Mouse (Mus musculus) embryonic facial prominence, embryonic 13.5 days (tissue): Measurements from ENCODE around the gene Plpp2. TPM values are rescaled to one million over a fixed set of nuclear protein-coding genes. Genes with fewer than 3 reads are reported as not detected.

ENCODE experiments used
- ATAC-seq: fragments of 200-750 bp; cut with Nextera tagmentation; 2 replicates; pipeline ENCODE4 v1.8.0; 2017; ENCODE audit warnings: low read depth; ENCODE audit not compliant: insufficient number of reproducible peaks, insufficient read depth, low FRiP score, low TSS enrichment
- H3K27ac ChIP-seq: fragments of 300-500 bp; sonication (generic); 2 replicates; pipeline ENCODE4 v1.5.1; 2015; ENCODE audit warnings: moderate library complexity, mild to moderate bottlenecking, inconsistent platforms
- H3K27me3 ChIP-seq: fragments of 300-500 bp; sonication (generic); 2 replicates; pipeline ENCODE4 v1.6.1; 2015; ENCODE audit warnings: mild to moderate bottlenecking, inconsistent platforms
- H3K36me3 ChIP-seq: fragments of 300-500 bp; sonication (generic); 2 replicates; pipeline ENCODE4 v1.6.1; 2015; ENCODE audit warnings: mild to moderate bottlenecking, inconsistent platforms
- H3K4me1 ChIP-seq: fragments of 300-500 bp; sonication (generic); 2 replicates; pipeline ENCODE4 v1.6.1; 2015; ENCODE audit warnings: inconsistent platforms
- H3K4me2 ChIP-seq: fragments of 300-500 bp; sonication (generic); 2 replicates; pipeline ENCODE4 v1.6.1; 2015; ENCODE audit warnings: moderate library complexity, mild to moderate bottlenecking, inconsistent platforms
- H3K4me3 ChIP-seq: fragments of 300-500 bp; sonication (generic); 2 replicates; pipeline ENCODE4 v1.5.1; 2015; ENCODE audit warnings: mild to moderate bottlenecking, inconsistent platforms
- H3K9ac ChIP-seq: fragments of 300-500 bp; sonication (generic); 2 replicates; pipeline ENCODE4 v1.6.1; 2015; ENCODE audit warnings: mild to moderate bottlenecking, inconsistent platforms
- H3K9me3 ChIP-seq: fragments of 300-500 bp; sonication (generic); 2 replicates; pipeline ENCODE4 v1.6.1; 2016; ENCODE audit warnings: inconsistent platforms
- WGBS: fragments of 180-500 bp; shearing (Covaris S2); methylation state at CpG from one replicate; pipeline ENCODE4 v1.1.7; 2015; ENCODE audit warnings: mixed read lengths; 5-methylcytosine and 5-hydroxymethylcytosine counted together
- polyA plus RNA-seq: library from polyadenylated mRNA; unstranded; fragments of >200 nt; fragmentation: Nextera tagmentation; extraction: Ambion mirVana; gene quantifications from 2 replicates; pipeline ENCODE4 v1.2.1, GENCODE M21; 2015

Plpp2 gene
- polyA plus RNA-seq, 1 experiment from 2014 or later: 19.8 TPM

DNA sequence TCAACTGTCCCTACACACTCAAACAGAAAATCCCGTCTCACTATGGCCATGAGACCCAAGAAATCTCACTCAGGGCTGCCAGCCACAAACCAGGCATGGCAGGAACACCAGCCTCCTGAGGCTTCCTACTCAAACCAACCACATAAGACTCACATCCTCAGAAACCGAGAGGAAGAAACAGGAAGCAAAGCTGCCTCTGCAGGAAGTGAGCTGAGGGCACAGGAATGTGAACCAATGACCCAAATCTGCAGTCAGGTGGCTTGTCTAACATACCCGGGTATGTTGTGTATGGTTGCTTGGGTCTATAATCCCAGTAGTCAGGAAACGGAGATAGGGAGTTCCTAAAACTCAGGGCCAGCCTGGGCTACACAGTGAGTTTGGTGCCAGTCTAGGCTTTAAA, 5.3 kb upstream of the Plpp2 start:
- ATAC-seq: no peak
- WGBS: 64% methylated on average over 4 of the region's 4 CpGs
- Histone ChIP-seq H3K36me3 (peaks cover 61% of the 10 kb centered on the region), H3K4me2 (no peak overlapping the region), H3K4me3 (no peak overlapping the region), H3K27ac (no peak overlapping the region), H3K9me3 (no peaks in the 10 kb centered on the region), H3K27me3 (0 out of 2 replicates have a peak, but pooled peaks cover 7% of the 10 kb centered on the region), H3K9ac (no peak overlapping the region), H3K4me1 (peaks cover 2% of the 10 kb centered on the region; the same call in 1 of the 2 replicates)

DNA sequence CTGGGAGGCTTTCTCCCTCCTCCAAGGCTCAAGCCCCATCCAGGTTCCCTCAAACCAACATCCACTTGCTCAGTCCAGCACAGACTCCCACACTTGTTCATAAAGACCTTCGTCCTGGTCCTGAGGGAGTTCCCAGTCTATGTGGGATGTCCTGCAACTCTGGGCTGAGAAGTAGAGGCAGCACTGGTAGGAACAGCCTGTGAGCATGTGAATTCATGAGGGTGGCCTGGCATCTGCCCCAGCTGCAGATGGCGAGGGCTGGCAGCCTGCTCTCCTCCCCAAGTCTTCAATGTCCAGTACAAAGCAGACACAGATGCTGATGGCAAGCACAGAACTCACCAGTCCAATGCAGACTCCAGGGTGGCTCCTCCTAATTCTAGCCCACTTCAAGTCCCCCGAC, 4.7 kb upstream of the Plpp2 start:
- Histone ChIP-seq H3K9me3 (no peaks in the 10 kb centered on the region), H3K4me3 (no peak overlapping the region), H3K27me3 (0 out of 2 replicates have a peak, but pooled peaks cover 7% of the 10 kb centered on the region), H3K4me1 (peaks cover 6% of the 10 kb centered on the region; the same call in 1 of the 2 replicates), H3K4me2 (no peak overlapping the region), H3K9ac (no peak overlapping the region), H3K36me3 (peaks cover 55% of the 10 kb centered on the region), H3K27ac (no peak overlapping the region)
- 88% methylated on average over 3 of the region's 3 CpGs for WGBS
- no peak for ATAC-seq

DNA sequence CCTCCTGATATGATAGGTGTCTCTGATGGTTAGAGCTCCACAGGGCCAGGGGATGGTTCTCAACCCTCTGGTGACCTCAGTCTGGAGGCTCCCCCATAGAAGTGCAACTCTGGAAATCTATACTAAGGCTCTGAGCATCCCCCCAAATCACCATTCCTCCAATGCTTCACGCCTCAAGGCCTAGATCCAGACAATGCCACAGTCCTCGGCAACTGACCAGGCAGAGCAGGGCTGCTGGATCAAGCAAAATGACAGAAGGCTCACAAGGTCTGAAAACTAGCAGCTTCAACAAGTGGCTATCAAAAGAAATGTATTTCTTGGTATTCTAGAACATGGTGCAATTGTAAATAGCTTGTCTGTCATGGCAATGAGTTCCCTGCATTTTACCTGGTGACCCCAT, 4.2 kb upstream of the Plpp2 start:
- 86% methylated on average over 2 of the region's 2 CpGs for whole genome bisulfite sequencing
- H3K9me3 ChIP-seq: no peaks in the 10 kb centered on the region
- H3K4me2 ChIP-seq: no peak overlapping the region
- peaks cover 11% of the 10 kb centered on the region for H3K4me1 ChIP-seq
- H3K36me3 ChIP-seq: peaks cover 50% of the 10 kb centered on the region
- no peak overlapping the region for H3K27ac ChIP-seq
- ATAC-seq: no peak
- H3K4me3 ChIP-seq: no peak overlapping the region
- H3K27me3 ChIP-seq: 0 out of 2 replicates have a peak, but pooled peaks cover 7% of the 10 kb centered on the region
- no peak overlapping the region for H3K9ac ChIP-seq

DNA sequence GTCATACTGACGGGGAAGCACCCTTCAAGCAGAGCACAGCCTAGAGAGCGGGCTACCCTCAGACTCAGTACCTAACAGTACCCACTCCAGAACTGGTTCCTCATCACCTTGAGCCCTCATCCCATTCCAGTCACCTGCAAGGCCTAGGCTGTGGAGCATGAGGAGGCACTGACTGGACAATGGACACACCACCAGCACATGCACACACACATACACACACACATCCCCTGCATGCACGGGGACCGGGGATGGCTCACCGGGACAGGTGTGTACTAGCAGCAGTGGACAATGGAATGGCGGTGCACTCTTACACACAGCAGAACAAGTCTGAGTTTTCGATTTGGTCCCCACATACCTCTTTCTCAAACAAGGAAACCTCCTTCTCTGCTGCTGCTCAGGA, 3.7 kb upstream of the Plpp2 start:
- 95% methylated on average over 7 of the region's 7 CpGs for WGBS
- peaks cover 45% of the 10 kb centered on the region for H3K36me3 ChIP-seq
- peaks cover 15% of the 10 kb centered on the region for H3K4me1 ChIP-seq
- no peak overlapping the region for H3K4me3 ChIP-seq
- ATAC-seq: no peak
- H3K27ac ChIP-seq: no peak overlapping the region
- H3K4me2 ChIP-seq: no peak overlapping the region
- H3K27me3 ChIP-seq: 0 out of 2 replicates have a peak, but pooled peaks cover 7% of the 10 kb centered on the region
- no peak overlapping the region for H3K9ac ChIP-seq
- no peaks in the 10 kb centered on the region for H3K9me3 ChIP-seq

DNA sequence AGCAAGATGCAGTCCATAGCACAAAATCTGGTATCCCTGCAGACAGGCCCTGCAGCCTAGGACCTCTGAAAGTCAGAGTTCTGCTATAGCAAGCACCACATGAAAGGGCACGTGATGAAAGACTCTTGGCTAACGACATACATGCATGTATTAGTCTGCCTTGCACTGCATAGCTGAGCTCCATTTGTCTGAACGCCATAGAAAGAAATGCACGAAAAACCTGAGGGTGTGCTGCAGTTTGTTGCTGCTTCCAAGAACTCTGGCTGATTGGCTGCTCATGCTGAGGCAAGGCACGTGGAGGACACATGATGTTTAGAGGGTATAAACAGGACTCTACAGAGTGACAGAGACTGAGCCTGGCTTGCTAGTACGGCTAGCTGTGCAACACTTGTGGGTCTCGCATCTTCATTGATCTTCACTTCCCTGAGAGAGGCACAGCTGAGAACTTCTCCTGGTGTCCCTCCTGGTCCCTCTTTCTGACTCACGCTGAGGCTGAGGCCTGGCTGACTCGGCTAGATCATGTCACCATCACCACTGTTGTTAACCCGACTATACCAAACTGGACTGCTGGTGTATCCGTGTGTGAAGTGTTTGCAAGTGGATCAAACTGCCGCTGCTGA, 3.0 kb upstream of the Plpp2 start:
- 73% methylated on average over 12 of the region's 12 CpGs for WGBS
- no peaks in the 10 kb centered on the region for H3K9me3 ChIP-seq

DNA sequence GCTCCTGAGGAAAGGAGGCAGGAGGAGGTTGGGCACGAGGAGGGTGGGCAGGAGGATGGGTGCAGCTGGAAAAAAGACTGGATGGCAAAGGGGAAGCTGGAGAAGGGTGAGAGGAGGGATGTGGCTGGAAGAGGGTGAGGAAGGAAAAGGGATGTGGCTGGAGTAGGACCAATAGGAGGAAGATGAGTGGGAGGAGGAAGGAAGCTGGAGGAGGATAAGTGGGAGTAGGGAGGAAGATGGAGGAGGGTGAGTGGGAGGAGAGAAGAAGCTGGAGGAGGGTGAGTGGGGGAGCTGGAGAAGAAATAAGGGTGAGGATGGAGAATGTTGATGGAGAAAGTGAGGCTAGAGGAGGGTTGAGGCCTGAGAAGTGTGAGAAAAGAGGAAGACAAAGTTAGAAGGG, 1.8 kb upstream of the Plpp2 start:
- Histone ChIP-seq H3K4me3 (no peak overlapping the region), H3K27me3 (0 out of 2 replicates have a peak, but pooled peaks cover 7% of the 10 kb centered on the region), H3K4me1 (peaks cover 15% of the 10 kb centered on the region), H3K9ac (no peak overlapping the region), H3K9me3 (no peaks in the 10 kb centered on the region), H3K27ac (no peak overlapping the region), H3K36me3 (peaks cover 29% of the 10 kb centered on the region), H3K4me2 (no peak overlapping the region)
- ATAC-seq: no peak
- 60% methylated on average over 1 of the region's 1 CpGs for WGBS

More for the DNA sequence above, 3.0 kb upstream of the Plpp2 start:
- Histone ChIP-seq H3K4me2 (no peak overlapping the region), H3K4me3 (no peak overlapping the region), H3K9ac (no peak overlapping the region), H3K4me1 (peaks cover 15% of the 10 kb centered on the region), H3K27ac (no peak overlapping the region), H3K36me3 (peaks cover 38% of the 10 kb centered on the region), H3K27me3 (0 out of 2 replicates have a peak, but pooled peaks cover 7% of the 10 kb centered on the region)
- ATAC-seq: no peak

DNA sequence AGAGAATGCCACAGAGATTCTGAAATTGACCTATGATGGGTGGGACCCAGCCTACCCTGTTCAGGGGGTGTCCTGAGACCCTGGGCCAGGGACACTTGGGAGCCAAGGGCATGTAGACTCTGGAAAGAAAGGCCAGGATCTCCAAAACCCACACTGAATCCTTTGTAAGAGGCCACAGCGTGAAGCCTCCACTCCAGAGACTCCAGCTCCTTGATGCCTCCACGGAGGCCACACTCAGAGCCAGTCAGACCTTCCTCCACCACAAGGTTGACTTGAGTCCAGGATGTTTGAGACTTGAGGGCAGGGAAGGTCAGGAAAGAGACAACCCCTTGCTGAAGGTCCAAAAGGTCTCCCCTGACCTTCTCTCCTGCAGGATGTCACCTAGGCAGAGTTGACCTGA, 830 bp upstream of the Plpp2 start:
- Histone ChIP-seq H3K27me3 (0 out of 2 replicates have a peak, but pooled peaks cover 7% of the 10 kb centered on the region), H3K36me3 (peaks cover 28% of the 10 kb centered on the region), H3K9me3 (no peaks in the 10 kb centered on the region), H3K4me1 (peaks cover 15% of the 10 kb centered on the region), H3K4me2 (0 out of 2 replicates have a peak overlapping the region, but pooled peaks have one; percentile 95), H3K9ac (no peak overlapping the region), H3K4me3 (no peak overlapping the region), H3K27ac (no peak overlapping the region)
- WGBS: 89% methylated on average over 2 of the region's 2 CpGs
- no peak for ATAC-seq

DNA sequence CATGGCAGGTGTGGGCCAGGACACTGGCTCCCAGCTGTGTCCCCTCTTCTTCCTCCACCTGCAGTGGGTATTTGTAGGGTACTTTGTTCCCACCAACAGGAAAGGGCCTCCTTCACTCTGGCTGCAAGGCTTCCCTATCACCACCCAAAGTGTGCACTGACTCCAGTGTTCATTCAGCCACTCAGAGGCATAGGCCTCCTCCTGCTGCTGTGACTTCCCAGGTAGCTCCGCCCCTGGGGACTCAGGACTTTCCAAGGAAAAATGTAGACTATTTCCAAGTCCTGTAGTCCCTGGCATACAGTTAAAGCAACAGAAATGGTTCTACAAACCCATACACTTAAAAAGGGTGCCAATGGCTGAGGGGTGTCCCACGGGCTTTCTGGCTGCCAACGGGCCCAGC, 918 bp downstream of the Plpp2 start:
- no peak for ATAC-seq
- WGBS: 24% methylated on average over 3 of the region's 3 CpGs
- peaks cover 13% of the 10 kb centered on the region; the same call in 1 of the 2 replicates for H3K36me3 ChIP-seq
- peaks cover 15% of the 10 kb centered on the region for H3K4me1 ChIP-seq
- H3K9me3 ChIP-seq: no peaks in the 10 kb centered on the region
- peak overlapping the region; percentile 79 for H3K9ac ChIP-seq
- 0 out of 2 replicates have a peak, but pooled peaks cover 7% of the 10 kb centered on the region for H3K27me3 ChIP-seq
- H3K4me2 ChIP-seq: peak overlapping the region; percentile 95
- H3K27ac ChIP-seq: no peak overlapping the region
- peak overlapping the region; percentile 68 for H3K4me3 ChIP-seq

DNA sequence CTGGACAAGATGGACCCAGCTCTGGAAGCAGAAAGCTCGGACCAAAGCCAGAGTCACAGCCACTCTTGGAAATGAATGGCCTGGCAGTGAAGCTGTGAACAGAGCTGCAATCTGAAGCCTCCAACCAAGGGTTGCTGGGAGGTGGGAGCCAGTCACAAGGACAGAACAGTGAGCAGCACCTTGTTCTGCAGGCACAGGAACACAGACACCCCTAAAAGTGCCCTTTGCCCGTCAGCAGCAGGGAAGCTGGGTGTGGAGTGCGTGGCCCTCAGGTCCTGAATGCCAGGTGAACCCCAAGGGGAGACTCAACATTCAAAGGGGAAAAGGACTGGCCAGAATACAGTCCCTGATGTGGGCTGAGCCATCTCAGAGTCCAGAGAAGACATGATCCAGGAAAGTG, 2.0 kb downstream of the Plpp2 start:
- Histone ChIP-seq H3K4me1 (peaks cover 15% of the 10 kb centered on the region), H3K9me3 (no peaks in the 10 kb centered on the region), H3K36me3 (peaks cover 21% of the 10 kb centered on the region; the same call in 1 of the 2 replicates), H3K4me3 (no peak overlapping the region), H3K4me2 (no peak overlapping the region), H3K9ac (no peak overlapping the region), H3K27ac (no peak overlapping the region), H3K27me3 (0 out of 2 replicates have a peak, but pooled peaks cover 7% of the 10 kb centered on the region)
- no peak for ATAC-seq
- WGBS: 80% methylated on average over 3 of the region's 3 CpGs

DNA sequence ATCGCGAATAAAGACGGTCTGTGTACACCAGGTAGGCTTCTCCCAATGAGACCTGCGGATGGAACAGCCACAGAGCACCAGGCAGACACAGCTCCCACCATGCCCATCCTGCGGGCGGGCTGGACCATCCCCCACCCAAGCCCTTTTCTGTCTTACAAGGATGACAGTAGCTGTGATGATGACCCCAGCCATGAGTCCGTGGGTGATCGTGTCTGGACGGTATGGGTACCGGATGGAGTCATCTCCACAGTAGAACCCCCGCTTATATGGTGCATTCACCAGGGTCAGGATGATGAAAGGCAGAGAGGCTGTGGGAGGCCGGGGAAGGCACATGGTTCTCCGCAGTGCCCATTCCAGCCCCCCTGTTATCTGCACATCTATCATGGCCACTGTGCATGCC, 2.9 kb downstream of the Plpp2 start:
- 93% methylated on average over 13 of the region's 13 CpGs for WGBS
- no peak for ATAC-seq
- H3K36me3 ChIP-seq: peaks cover 22% of the 10 kb centered on the region; the same call in 1 of the 2 replicates

DNA sequence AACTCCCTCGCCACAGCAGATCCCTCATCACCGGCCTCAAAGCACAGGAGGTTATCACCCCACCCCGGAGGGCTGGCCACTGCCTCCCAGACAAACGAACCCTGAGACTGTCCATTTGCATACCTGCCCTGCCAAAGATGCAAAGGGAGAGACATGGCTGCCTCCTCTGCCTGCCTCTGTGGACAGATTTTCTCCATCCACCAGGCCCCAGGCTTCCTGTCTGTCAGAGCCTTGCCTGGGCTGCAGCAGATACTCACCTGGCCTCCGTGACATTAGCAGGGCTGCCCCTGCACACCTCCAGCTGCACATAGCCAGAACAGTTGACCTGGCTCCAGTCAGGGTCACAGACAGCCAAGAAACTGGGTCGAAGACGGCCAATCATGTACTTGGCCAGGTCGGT, 3.4 kb downstream of the Plpp2 start:
- Histone ChIP-seq H3K27ac (no peak overlapping the region), H3K9me3 (no peaks in the 10 kb centered on the region), H3K4me1 (peaks cover 15% of the 10 kb centered on the region), H3K4me2 (no peak overlapping the region), H3K4me3 (no peak overlapping the region), H3K9ac (no peak overlapping the region), H3K27me3 (0 out of 2 replicates have a peak, but pooled peaks cover 7% of the 10 kb centered on the region), H3K36me3 (peaks cover 26% of the 10 kb centered on the region; the same call in 1 of the 2 replicates)
- no peak for ATAC-seq
- 82% methylated on average over 8 of the region's 8 CpGs for WGBS

More for the DNA sequence above, 2.9 kb downstream of the Plpp2 start:
- Histone ChIP-seq H3K9ac (no peak overlapping the region), H3K27me3 (0 out of 2 replicates have a peak, but pooled peaks cover 7% of the 10 kb centered on the region), H3K9me3 (no peaks in the 10 kb centered on the region), H3K4me1 (peaks cover 15% of the 10 kb centered on the region), H3K27ac (no peak overlapping the region), H3K4me2 (no peak overlapping the region), H3K4me3 (no peak overlapping the region)

DNA sequence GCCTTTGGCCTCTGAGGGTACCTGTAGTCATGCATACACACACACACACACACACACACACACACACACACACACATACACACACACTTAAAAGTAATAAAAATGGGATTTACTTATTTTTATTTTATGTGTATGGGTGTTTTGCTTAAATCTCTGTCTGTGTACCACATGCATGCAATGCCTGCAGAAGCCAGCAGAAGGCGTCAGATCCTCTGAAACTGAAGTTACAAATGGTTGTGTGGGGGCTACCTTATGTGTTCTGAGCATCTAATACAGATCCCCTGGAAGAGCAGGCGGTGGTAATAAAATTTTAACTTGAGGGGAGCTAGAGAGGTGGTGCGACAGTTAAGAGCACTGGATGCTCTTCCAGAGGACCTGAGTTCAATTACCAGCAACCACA, 5.5 kb downstream of the Plpp2 start:
- no peak overlapping the region for H3K9ac ChIP-seq
- no peaks in the 10 kb centered on the region for H3K27me3 ChIP-seq
- H3K9me3 ChIP-seq: no peaks in the 10 kb centered on the region
- H3K4me2 ChIP-seq: no peak overlapping the region
- peaks cover 7% of the 10 kb centered on the region for H3K4me1 ChIP-seq
- no peak for ATAC-seq
- peaks cover 26% of the 10 kb centered on the region; the same call in 1 of the 2 replicates for H3K36me3 ChIP-seq
- no peak overlapping the region for H3K27ac ChIP-seq
- 72% methylated on average over 3 of the region's 3 CpGs for WGBS
- no peak overlapping the region for H3K4me3 ChIP-seq
